Mouse (Mus musculus) forebrain, embryonic 13.5 days (tissue): ENCODE data around the gene Etv6. TPM values are rescaled to one million over a fixed set of nuclear protein-coding genes. Genes with fewer than 3 reads are reported as not detected.

ENCODE experiments used
- ATAC-seq: fragments of 200-750 bp; cut with Nextera tagmentation; 2 replicates; pipeline ENCODE4 v1.8.0; 2017
- H3K27ac ChIP-seq: fragments of 300-500 bp; sonication (generic); 2 replicates; pipeline ENCODE4 v1.5.1; 2015; ENCODE audit warnings: inconsistent platforms, mild to moderate bottlenecking, moderate library complexity
- H3K27me3 ChIP-seq: fragments of 300-500 bp; sonication (generic); 2 replicates; pipeline ENCODE4 v1.6.1; 2015; ENCODE audit warnings: mild to moderate bottlenecking, inconsistent platforms
- H3K36me3 ChIP-seq: fragments of 300-500 bp; sonication (generic); 2 replicates; pipeline ENCODE4 v1.6.1; 2015; ENCODE audit warnings: mild to moderate bottlenecking, inconsistent platforms; ENCODE audit not compliant: poor library complexity, severe bottlenecking
- H3K4me1 ChIP-seq: fragments of 300-500 bp; sonication (generic); 2 replicates; pipeline ENCODE4 v1.6.1; 2015; ENCODE audit warnings: inconsistent platforms
- H3K4me2 ChIP-seq: fragments of 300-500 bp; sonication (generic); 2 replicates; pipeline ENCODE4 v1.6.1; 2015; ENCODE audit warnings: inconsistent platforms, mild to moderate bottlenecking, moderate library complexity
- H3K4me3 ChIP-seq: fragments of 300-500 bp; sonication (generic); 2 replicates; pipeline ENCODE4 v1.5.1; 2015; ENCODE audit warnings: mild to moderate bottlenecking, inconsistent platforms
- H3K9ac ChIP-seq: fragments of 300-500 bp; sonication (generic); 2 replicates; pipeline ENCODE4 v1.6.1; 2015; ENCODE audit warnings: mild to moderate bottlenecking, inconsistent platforms
- H3K9me3 ChIP-seq: fragments of 300-500 bp; sonication (generic); replicated peaks from 2 replicates; pipeline ENCODE4 v1.6.1; 2016; ENCODE audit warnings: inconsistent platforms
- WGBS: fragments of 180-500 bp; shearing (Covaris S2); methylation state at CpG from one replicate; pipeline ENCODE4 v1.1.7; 2015; 5-methylcytosine and 5-hydroxymethylcytosine counted together
- polyA plus RNA-seq: library from polyadenylated mRNA; unstranded; fragments of >200 nt; fragmentation: Nextera tagmentation; extraction: Ambion mirVana; gene quantifications from 2 replicates; pipeline ENCODE4 v1.2.1, GENCODE M21; 2015

Etv6 gene
- polyA plus RNA-seq, 1 experiment from 2014 or later: 7.2 TPM

GRCm38 (mm10) chr6:134060811-134061210 is 25.3 kb downstream of the Etv6 start:
- H3K27me3 ChIP-seq: no peaks in the 10 kb centered on the region
- 82% methylated on average over 12 of the region's 12 CpGs for WGBS
- no peaks in the 10 kb centered on the region for H3K9me3 ChIP-seq
- H3K4me2 ChIP-seq: no peak overlapping the region
- no peak overlapping the region for H3K27ac ChIP-seq
- no peak overlapping the region for H3K9ac ChIP-seq
- peaks cover 36% of the 10 kb centered on the region for H3K4me1 ChIP-seq
- no peak for ATAC-seq
- H3K4me3 ChIP-seq: no peak overlapping the region
- H3K36me3 ChIP-seq: no peaks in the 10 kb centered on the region

- WGBS: 88% methylated on average over 11 of the region's 11 CpGs
- Histone ChIP-seq H3K27ac (no peak overlapping the region), H3K9ac (no peak overlapping the region), H3K4me1 (peaks cover 6% of the 10 kb centered on the region), H3K4me2 (no peak overlapping the region), H3K36me3 (no peaks in the 10 kb centered on the region), H3K4me3 (no peak overlapping the region), H3K9me3 (no peaks in the 10 kb centered on the region), H3K27me3 (no peaks in the 10 kb centered on the region)
- no peak for ATAC-seq
Observed at GRCm38 (mm10) chr6:134065018-134065725, 29.7 kb downstream of the Etv6 start.

GRCm38 (mm10) chr6:134066112-134066511 is 30.6 kb downstream of the Etv6 start:
- WGBS: 78% methylated on average over 6 of the region's 6 CpGs

GRCm38 (mm10) chr6:134066996-134067395 is 31.5 kb downstream of the Etv6 start:
- Histone ChIP-seq H3K9me3 (no peaks in the 10 kb centered on the region), H3K4me2 (no peak overlapping the region), H3K27me3 (no peaks in the 10 kb centered on the region), H3K4me1 (no peaks in the 10 kb centered on the region), H3K27ac (no peak overlapping the region), H3K4me3 (no peak overlapping the region), H3K36me3 (no peaks in the 10 kb centered on the region), H3K9ac (no peak overlapping the region)
- no peak for ATAC-seq
- 88% methylated on average over 4 of the region's 4 CpGs for WGBS

More at GRCm38 (mm10) chr6:134066112-134066511, 30.6 kb downstream of the Etv6 start:
- H3K27me3 ChIP-seq: no peaks in the 10 kb centered on the region
- H3K36me3 ChIP-seq: no peaks in the 10 kb centered on the region
- H3K27ac ChIP-seq: no peak overlapping the region
- no peak overlapping the region for H3K4me3 ChIP-seq
- H3K4me2 ChIP-seq: no peak overlapping the region
- ATAC-seq: no peak
- H3K9ac ChIP-seq: no peak overlapping the region
- H3K9me3 ChIP-seq: no peaks in the 10 kb centered on the region
- H3K4me1 ChIP-seq: no peaks in the 10 kb centered on the region

- no peak overlapping the region for H3K4me3 ChIP-seq
- no peak for ATAC-seq
- no peak overlapping the region for H3K4me2 ChIP-seq
- no peaks in the 10 kb centered on the region for H3K9me3 ChIP-seq
- H3K27me3 ChIP-seq: no peaks in the 10 kb centered on the region
- 97% methylated on average over 8 of the region's 8 CpGs for whole genome bisulfite sequencing
- no peaks in the 10 kb centered on the region for H3K4me1 ChIP-seq
- H3K36me3 ChIP-seq: no peaks in the 10 kb centered on the region
- H3K27ac ChIP-seq: no peak overlapping the region
- H3K9ac ChIP-seq: no peak overlapping the region
Observed at GRCm38 (mm10) chr6:134067536-134067935, 32.0 kb downstream of the Etv6 start.

- Histone ChIP-seq H3K9me3 (no peaks in the 10 kb centered on the region), H3K27me3 (no peaks in the 10 kb centered on the region), H3K27ac (no peak overlapping the region), H3K4me3 (no peak overlapping the region), H3K4me1 (no peaks in the 10 kb centered on the region), H3K36me3 (peaks cover 10% of the 10 kb centered on the region; the same call in 1 of the 2 replicates), H3K9ac (no peak overlapping the region), H3K4me2 (no peak overlapping the region)
- WGBS: 51% methylated on average over 7 of the region's 7 CpGs
- ATAC-seq: no peak
Observed at GRCm38 (mm10) chr6:134072439-134072838, 36.9 kb downstream of the Etv6 start.

GRCm38 (mm10) chr6:134072906-134073305 is 37.4 kb downstream of the Etv6 start:
- 94% methylated on average over 6 of the region's 6 CpGs for WGBS
- no peaks in the 10 kb centered on the region for H3K9me3 ChIP-seq
- no peak overlapping the region for H3K4me3 ChIP-seq
- no peaks in the 10 kb centered on the region for H3K4me1 ChIP-seq
- H3K9ac ChIP-seq: no peak overlapping the region
- no peak for ATAC-seq
- peaks cover 10% of the 10 kb centered on the region; the same call in 1 of the 2 replicates for H3K36me3 ChIP-seq
- H3K27ac ChIP-seq: no peak overlapping the region
- no peak overlapping the region for H3K4me2 ChIP-seq
- H3K27me3 ChIP-seq: no peaks in the 10 kb centered on the region

- peaks cover 10% of the 10 kb centered on the region; the same call in 1 of the 2 replicates for H3K36me3 ChIP-seq
- H3K4me1 ChIP-seq: no peaks in the 10 kb centered on the region
- H3K4me2 ChIP-seq: no peak overlapping the region
- 92% methylated on average over 1 of the region's 1 CpGs for WGBS
- H3K9ac ChIP-seq: no peak overlapping the region
- no peaks in the 10 kb centered on the region for H3K27me3 ChIP-seq
- H3K27ac ChIP-seq: no peak overlapping the region
- ATAC-seq: no peak
- no peak overlapping the region for H3K4me3 ChIP-seq
- no peaks in the 10 kb centered on the region for H3K9me3 ChIP-seq
Observed at GRCm38 (mm10) chr6:134074353-134074752, 38.9 kb downstream of the Etv6 start.

- 90% methylated on average over 6 of the region's 6 CpGs for WGBS
- no peak overlapping the region for H3K27ac ChIP-seq
- no peaks in the 10 kb centered on the region for H3K27me3 ChIP-seq
- no peak overlapping the region for H3K4me2 ChIP-seq
- no peak for ATAC-seq
- H3K4me1 ChIP-seq: no peaks in the 10 kb centered on the region
- H3K4me3 ChIP-seq: no peak overlapping the region
- peaks cover 10% of the 10 kb centered on the region; the same call in 1 of the 2 replicates for H3K36me3 ChIP-seq
- H3K9ac ChIP-seq: no peak overlapping the region
- H3K9me3 ChIP-seq: no peaks in the 10 kb centered on the region
Observed at GRCm38 (mm10) chr6:134075031-134075430, 39.5 kb downstream of the Etv6 start.

- Histone ChIP-seq H3K4me3 (no peak overlapping the region), H3K4me2 (no peak overlapping the region), H3K27ac (no peak overlapping the region), H3K27me3 (no peaks in the 10 kb centered on the region), H3K4me1 (no peaks in the 10 kb centered on the region), H3K9ac (no peak overlapping the region), H3K9me3 (no peaks in the 10 kb centered on the region), H3K36me3 (peaks cover 10% of the 10 kb centered on the region; the same call in 1 of the 2 replicates)
- no peak for ATAC-seq
- WGBS: 90% methylated on average over 6 of the region's 6 CpGs
Observed at GRCm38 (mm10) chr6:134078016-134078415, 42.5 kb downstream of the Etv6 start.

- Histone ChIP-seq H3K9ac (no peak overlapping the region), H3K4me3 (no peak overlapping the region), H3K4me2 (no peak overlapping the region), H3K36me3 (0 out of 2 replicates have a peak, but pooled peaks cover 7% of the 10 kb centered on the region), H3K27me3 (no peaks in the 10 kb centered on the region), H3K4me1 (no peaks in the 10 kb centered on the region), H3K27ac (no peak overlapping the region), H3K9me3 (no peaks in the 10 kb centered on the region)
- ATAC-seq: no peak
- 86% methylated on average over 9 of the region's 9 CpGs for WGBS
Observed at GRCm38 (mm10) chr6:134079112-134079511, 43.6 kb downstream of the Etv6 start.

GRCm38 (mm10) chr6:134079563-134079962 is 44.1 kb downstream of the Etv6 start:
- H3K36me3 ChIP-seq: 0 out of 2 replicates have a peak, but pooled peaks cover 7% of the 10 kb centered on the region
- H3K9ac ChIP-seq: no peak overlapping the region
- H3K4me3 ChIP-seq: no peak overlapping the region
- no peak for ATAC-seq
- no peaks in the 10 kb centered on the region for H3K27me3 ChIP-seq
- H3K27ac ChIP-seq: no peak overlapping the region
- no peaks in the 10 kb centered on the region for H3K9me3 ChIP-seq
- WGBS: 100% methylated on average over 2 of the region's 2 CpGs
- H3K4me2 ChIP-seq: no peak overlapping the region
- H3K4me1 ChIP-seq: no peaks in the 10 kb centered on the region

- no peaks in the 10 kb centered on the region for H3K9me3 ChIP-seq
- 96% methylated on average over 5 of the region's 5 CpGs for WGBS
- 0 out of 2 replicates have a peak, but pooled peaks cover 4% of the 10 kb centered on the region for H3K36me3 ChIP-seq
- ATAC-seq: no peak
- no peaks in the 10 kb centered on the region for H3K4me1 ChIP-seq
- no peak overlapping the region for H3K4me3 ChIP-seq
- no peak overlapping the region for H3K4me2 ChIP-seq
- H3K9ac ChIP-seq: no peak overlapping the region
- no peak overlapping the region for H3K27ac ChIP-seq
- no peaks in the 10 kb centered on the region for H3K27me3 ChIP-seq
Observed at GRCm38 (mm10) chr6:134080946-134081345, 45.4 kb downstream of the Etv6 start.
